Mouse (Mus musculus) layer of hippocampus, adult 9-10 months (tissue): ENCODE results near the gene Gtf2h2.
"Not testable (repeated sequence)": the region's sequence is repeated elsewhere in the genome, so short reads cannot be mapped to it uniquely, and the experiment has no call there.

Experiments
- DNase-seq: peaks from one replicate; pipeline ENCODE4 v3.0.0; 2022; ENCODE audit warnings: low spot score

The Gtf2h2 gene

DNA sequence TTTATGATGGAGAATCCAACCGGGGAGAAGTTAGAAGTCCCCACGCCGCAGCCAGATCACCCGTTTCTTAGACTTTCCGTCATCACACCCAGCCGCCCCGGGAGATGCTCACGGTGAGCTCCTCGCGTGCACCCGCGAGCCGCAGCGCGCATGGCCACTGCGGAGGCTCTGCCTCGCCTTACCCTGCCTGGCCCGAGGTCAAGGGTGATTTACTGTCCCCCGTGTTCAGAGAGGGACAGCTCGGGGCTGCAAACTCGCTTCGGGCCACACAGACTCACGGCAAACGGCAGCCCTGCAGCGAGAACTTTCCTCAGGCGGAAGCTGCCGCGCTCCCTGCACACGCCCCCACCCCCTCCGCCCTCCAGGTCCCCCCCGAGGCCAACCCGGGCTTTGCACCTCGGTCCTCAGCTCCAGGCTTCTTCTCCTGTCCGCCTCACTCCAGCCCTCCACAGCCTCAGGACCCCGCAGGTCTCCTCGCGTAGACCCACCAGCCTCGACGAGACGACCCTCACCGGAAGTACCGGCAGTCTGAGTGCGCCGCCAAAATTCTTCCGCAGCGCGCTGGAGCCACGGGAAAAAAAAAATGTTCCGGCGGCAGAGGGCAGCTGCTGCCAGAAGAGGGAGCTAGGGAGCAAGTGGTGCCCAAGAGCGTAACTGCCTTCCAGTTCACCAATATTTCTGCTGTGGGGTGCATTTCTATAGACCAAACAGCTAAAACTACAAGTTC, at the start of gene Gtf2h2:
TSS of gene Gtf2h2 (minus strand) at position 519 of the 727 bp plus-strand sequence.
- peak; percentile 75 for DNase-seq

DNA sequence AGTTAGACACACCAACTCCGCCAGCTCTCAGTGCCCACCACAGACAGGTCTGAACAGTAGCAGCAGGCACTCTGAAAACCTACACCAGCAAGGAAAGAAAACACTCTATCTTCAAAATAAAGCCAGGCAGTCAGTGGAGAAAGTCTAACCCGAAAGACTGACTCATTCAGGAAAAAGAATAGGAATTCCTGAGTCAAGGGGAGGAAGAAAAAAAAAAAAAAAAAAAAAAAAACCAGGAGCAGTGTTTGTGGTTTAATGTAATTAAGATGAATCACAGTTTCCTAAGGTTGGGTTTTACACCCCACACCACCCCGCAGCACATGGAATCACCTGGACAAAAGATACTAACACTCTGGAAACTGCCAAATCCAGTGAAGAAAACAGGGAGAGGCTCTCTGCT, 43.8 kb upstream of the Gtf2h2 start:
- DNase-seq = no peak

DNA sequence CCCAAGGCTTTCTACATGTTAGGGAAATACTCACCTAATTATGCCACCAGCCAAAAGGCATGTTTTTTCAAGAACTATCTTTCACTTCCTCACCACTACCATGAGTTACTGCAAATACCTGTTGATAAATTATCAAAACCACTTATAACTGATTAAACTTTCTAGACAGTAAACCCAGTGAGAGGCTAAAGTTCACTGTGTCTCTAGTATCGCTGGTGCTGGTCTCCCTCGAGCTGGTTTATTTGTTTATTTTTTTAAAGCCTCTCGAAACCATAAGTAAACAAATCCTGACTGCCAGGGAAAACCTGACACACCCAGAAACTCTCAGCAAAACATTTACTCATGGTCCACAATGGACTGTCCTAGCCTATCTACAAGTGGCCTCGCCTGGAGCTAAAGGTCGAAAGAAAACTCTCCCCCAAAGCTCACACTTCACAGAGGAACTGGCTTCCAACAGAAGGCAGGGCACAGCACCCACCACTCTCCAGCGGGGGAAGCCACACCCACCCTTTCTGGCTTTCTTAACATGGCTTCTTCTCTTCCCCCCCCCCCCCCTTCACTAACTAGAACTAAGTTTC, 40.5 kb upstream of the Gtf2h2 start:
- no peak for DNase-seq

GRCm38 (mm10) chr13:100526649-100527038, 34.3 kb upstream of the Gtf2h2 start:
- DNase-seq = no peak

DNA sequence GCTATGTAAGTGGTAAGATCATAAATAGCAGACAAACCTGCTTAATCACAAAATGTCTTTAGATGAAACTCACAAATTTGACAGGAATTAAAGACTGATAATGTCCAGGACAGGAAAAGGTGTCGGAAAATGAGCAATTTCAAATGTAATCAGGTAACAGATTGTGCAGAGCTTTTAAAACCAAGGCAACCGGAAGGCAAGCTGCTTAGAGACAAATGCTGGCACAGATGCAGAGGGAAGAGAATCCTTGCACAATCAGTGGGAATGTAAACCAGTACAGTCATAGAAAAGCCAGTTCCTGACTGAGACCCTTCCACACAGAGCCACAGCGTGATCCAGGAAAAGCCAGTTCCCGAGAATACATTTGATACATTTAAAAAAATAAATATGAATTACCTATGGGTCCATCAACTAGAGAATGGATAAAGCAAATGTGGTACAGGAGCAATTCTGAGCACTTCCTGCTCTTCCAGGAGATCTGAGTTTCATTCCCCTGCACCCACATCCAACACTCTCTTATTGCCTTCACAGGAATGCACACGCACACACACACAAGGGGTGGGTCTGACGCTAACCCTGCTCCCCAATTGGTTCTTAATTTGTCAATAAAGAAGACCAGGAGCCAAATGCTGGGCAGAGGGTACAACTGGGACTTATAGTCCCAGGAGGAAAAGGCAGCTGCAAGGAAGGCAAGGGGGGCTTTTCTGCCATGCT, 33.7 kb upstream of the Gtf2h2 start:
- peak; percentile 42 for DNase-seq

DNA sequence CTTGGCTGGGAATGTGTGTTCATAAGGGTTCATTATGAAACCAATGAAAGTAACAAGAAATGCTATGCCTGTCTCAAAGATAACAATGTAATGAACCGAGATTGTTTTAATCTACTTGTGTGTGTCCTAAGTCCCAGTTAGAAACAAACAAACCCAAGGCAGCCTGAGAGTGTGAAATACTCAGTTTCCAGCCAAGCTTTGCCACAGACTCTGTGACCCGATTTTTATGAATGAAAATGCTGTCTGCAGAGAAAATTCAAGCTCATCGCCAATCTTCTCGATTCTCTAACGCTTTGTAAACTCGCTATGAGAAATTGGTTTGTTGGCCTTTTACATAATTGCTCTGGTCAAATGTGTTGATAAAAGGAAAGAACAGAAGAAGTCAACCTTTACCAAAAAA, 32.5 kb upstream of the Gtf2h2 start:
- DNase-seq = no peak

- DNase-seq = no peak
These were observed 31.3 kb upstream of the Gtf2h2 start for GRCm38 (mm10) chr13:100523698-100524097.

DNA sequence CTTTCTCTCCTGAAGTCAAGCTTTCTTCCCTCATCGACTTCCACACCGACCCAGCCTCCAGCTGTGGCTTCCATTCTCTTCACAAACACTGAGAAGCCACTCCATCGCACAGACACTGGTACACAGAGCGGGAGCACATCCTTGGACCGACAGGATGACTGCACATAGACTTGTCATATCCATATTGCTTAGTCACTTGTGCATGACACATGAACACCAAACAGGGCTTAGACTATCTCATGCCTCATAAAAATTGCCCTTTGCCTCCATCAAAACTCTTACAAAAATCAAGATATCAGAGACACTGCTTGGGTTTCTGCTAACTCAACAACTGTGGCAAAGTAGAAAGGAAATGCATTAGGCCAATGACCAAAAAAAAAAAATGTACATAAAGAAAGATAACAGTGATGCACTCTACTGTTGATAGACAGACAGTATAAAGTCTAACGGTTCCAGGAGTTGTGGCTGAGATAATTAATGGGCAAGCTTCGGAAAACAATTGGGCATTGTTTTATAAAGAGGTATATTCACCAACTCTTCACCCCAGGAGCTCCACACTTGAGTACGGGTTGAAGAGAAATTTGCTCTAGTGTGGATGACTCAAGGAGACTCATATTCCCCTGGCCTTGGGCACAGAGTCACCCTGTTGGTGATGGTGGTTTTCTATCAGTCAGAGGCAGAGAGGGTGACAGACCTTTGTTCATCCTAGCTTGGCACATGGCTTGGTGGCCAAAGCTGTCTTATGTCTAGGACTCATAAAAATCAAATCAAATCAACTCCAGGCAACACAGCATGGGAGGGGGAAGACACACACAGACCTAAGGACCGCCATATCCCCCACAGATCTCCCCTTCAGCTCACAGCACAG, 29.6 kb upstream of the Gtf2h2 start:
- DNase-seq = no peak

DNA sequence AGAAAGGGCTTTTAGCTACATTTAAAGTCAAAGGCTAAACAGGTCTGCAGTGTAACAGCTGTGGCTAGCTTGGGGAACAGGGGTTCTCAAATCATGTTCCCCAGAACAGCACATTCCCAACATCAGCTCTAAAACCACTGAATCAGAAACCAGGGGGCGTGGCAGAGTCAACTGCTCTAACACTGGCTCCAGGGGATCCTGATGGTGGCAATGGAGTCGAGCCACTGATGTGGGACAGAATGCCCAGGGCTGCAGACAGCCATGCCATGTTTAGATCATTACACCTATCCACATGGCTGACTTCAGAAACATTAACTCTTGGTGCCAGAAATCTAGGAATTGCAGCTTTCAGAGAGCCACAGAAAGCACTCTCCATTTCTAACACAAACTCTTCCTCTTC, 26.8 kb upstream of the Gtf2h2 start:
- no peak for DNase-seq

GRCm38 (mm10) chr13:100518191-100518590, 25.8 kb upstream of the Gtf2h2 start:
- no peak for DNase-seq

GRCm38 (mm10) chr13:100517652-100518153, 25.3 kb upstream of the Gtf2h2 start:
- no peak for DNase-seq

GRCm38 (mm10) chr13:100516213-100517105, 24.1 kb upstream of the Gtf2h2 start:
- DNase-seq = no peak

DNA sequence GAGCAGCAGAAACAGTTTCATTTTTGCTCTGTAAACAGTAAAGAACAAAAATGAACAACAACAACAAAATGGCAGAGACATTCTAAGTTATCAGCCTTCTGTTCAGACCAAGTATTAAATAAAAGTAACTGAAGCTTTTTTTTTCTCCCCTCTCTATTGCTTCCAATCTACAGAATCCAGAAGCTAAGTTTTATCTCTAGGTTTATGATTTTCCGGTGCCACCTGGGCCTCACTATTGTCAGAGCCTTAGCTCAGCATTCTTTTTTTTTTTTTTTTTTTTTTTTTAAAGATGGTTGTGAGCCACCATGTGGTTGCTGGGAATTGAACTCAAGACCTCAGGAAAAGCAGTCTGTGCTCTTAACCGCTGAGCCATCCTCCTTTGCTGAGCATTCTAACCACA, 20.4 kb upstream of the Gtf2h2 start:
- DNase-seq = no peak

- no peak for DNase-seq
These were observed 19.5 kb upstream of the Gtf2h2 start for GRCm38 (mm10) chr13:100511860-100512364.

GRCm38 (mm10) chr13:100511146-100511859, 18.9 kb upstream of the Gtf2h2 start:
- DNase-seq = no peak

GRCm38 (mm10) chr13:100499625-100500024, 7.2 kb upstream of the Gtf2h2 start:
- DNase-seq = not testable (repeated sequence)

GRCm38 (mm10) chr13:100495337-100495736, 3.0 kb upstream of the Gtf2h2 start:
- DNase-seq = no peak

GRCm38 (mm10) chr13:100494370-100494769, 2.0 kb upstream of the Gtf2h2 start:
- DNase-seq = not testable (repeated sequence)

DNA sequence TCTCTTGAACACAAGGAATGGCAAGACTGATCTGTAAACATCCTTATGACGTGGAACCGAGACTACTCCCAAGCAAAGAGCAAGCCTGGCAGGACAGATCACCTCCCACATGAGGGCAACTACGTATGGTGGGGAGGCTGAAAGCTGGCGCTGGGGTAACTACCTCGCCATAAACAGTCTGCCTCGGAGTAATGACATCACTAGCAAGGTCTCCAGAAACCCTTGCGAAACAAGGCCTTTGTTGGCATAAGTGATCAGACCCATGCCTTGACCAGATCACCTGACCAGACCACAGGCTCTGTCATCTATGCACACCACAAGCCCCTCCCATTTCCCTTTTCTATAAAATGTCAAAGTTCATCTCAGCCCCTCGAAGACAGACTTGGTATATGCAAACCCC, 934 bp upstream of the Gtf2h2 start:
- DNase-seq = no peak

DNA sequence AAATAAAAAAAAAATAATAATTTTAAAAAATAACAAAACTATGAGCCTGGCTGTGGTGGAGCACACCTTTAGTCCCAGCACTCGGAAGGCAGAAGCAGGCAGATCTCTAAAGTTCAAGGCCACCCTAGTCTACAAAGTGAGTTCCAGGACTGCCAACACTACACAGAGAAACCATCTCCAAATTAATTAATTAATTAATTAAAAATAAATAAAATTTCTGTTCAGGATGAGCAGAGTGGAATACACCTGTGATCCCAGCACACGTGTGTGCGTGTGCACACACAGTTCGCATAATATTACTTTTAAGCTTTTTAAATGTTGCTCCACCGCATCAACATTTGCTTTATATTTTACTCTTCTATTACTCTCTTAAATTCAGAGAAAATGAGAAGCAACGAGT, 756 bp downstream of the Gtf2h2 start:
- no peak for DNase-seq
